Mouse (Mus musculus) thymus, postnatal 25 days (tissue): ENCODE measurements around the gene Sema4c.

ENCODE experiments used
- DNase-seq: peaks from one replicate; pipeline ENCODE4 v3.0.0; 2022

The Sema4c gene

GRCm38 (mm10) chr1:36576991-36577675, 19.0 kb upstream of the Sema4c start:
- DNase-seq, result no peak

DNA sequence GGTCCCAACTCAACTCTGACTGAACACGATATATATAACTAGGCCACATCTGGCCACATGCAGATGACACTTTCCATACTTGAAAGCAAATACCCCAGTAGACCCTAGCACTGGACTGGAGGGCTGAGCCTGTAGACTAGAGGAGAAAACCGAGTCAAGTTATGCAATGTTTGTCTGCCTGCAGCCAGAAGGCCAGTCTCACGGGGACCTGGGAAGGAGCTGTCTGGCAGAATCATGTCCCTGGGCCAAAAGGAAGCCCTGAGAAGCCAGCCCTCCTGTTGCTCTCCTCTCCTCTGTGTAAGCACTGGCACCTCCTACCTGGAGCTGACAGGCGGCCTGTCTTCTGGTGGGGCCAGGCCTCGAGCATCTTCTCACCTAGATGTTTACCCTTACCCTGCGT, 17.2 kb upstream of the Sema4c start:
- no peak for DNase-seq

- DNase-seq, result no peak
These were observed 16.2 kb upstream of the Sema4c start for GRCm38 (mm10) chr1:36574196-36574955.

DNA sequence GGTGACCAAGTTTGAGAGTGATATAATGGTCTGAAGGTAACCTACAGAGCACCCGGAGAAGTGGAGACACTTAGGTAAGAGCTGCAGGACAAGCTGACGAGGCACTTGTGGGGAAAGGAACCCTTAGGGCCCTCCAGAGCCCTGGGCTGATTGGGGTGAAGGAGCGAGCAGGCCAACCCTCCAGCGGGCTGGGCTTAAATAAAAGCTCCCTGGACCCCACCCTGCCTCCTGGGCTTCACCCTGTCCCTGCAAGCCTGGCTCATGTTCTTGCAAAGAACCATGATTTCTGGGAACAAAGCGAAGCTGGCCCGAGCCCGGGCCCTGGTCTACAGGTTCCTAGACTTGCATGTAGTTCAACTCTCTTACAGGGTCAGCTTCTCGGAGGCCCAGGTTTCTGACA, 15.4 kb upstream of the Sema4c start:
- DNase-seq, result no peak

DNA sequence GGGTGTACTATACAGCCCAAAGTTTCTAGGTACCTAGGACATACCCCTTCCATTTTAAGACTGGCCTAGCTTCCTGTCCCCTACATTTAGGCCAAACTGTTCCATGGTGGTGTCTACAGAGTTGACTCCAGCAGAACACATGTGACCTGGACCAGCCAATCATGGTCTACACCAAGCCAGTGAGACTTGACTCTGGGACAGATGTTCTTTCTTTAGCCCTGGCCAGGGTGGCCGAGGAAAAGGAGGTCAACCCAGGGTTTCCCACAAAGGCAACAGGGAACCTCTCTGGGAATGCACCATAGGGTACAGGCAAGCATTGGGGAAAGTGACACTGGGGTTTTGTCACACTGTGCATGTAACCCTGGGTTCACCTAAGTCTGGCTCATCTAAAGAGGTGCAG, 14.6 kb upstream of the Sema4c start:
- DNase-seq, result no peak

DNA sequence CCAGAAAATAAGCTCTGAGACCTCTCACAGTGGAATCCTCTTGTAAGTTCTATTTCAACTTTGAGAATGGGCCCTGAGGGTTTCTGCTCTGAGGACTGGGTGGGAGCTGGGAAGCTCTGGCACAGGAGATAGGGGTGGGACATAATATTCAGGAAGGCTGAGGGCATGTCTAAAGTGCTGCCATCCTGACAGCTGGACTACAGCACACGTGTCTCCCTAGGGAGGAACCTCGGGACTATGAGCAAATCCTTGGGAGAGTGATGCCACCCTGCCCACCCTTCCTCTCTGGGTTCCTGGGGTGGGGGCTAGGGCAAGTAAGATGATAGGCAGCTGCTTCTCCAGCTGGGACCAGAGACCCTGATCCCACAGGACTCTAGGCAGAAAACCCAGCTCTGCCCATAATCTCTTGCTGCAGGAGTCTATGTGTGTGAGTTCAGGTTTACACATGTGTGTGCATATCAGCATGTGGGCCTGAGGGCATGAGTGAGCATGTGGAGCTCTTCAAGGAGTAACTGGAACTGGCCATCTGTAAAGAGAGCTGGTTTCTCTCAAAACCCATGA, 14.1 kb upstream of the Sema4c start:
- DNase-seq, result no peak

- no peak for DNase-seq
These were observed 13.5 kb upstream of the Sema4c start for GRCm38 (mm10) chr1:36571627-36572026.

GRCm38 (mm10) chr1:36570320-36570719, 12.2 kb upstream of the Sema4c start:
- DNase-seq, result no peak

DNA sequence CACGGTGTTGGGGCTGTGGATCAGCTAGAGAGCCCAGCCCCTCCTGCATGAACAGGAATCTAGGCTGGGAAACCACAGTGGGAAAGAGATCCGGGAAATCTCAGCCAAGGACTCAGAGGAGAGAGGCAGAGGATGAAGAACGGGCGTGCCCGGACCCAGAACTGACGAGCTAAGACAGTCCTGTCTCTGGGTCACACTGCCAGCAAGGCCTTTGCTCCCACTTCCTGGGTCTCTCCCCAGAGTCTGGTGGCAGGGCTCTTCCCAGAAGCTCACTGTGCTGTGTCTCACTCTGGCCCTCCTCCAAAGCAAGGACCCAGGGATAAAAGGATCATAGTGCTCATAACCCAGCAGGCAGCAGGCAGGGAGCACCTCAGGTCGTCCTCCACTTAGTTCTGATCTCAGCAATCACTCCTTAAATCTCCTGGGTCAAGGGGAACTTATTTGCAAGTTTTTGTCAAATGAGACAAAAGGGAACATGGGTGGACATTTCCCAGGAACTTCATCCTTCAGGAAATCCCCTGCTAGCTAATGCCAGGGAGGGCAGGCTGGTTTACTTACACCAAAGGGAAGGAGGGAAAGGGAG, 11.6 kb upstream of the Sema4c start:
- no peak for DNase-seq

DNA sequence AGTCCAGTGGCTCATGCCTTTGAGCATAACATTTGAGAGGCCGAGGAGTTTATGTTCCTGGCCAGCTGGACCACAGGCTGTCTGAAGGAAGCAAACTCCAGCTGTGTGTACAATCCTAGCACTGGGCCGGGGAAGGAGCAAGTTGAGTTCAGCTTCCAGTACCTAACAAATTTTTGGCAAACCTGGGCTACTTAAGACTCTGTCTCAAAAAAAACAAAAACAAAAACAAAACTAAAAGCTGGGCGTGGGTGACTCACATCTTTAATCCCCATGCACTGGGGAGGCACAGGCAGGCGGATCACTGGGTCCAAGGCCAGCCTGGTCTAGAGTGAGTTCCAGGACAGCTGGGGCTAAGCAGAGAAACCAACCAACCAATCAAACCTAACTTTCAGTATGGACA, 10.6 kb upstream of the Sema4c start:
- no peak for DNase-seq

- no peak for DNase-seq
These were observed 9.9 kb upstream of the Sema4c start for GRCm38 (mm10) chr1:36567818-36568603.

- no peak for DNase-seq
These were observed 8.3 kb upstream of the Sema4c start for GRCm38 (mm10) chr1:36566425-36566824.

- no peak for DNase-seq
These were observed 6.0 kb upstream of the Sema4c start for GRCm38 (mm10) chr1:36564101-36564500.

DNA sequence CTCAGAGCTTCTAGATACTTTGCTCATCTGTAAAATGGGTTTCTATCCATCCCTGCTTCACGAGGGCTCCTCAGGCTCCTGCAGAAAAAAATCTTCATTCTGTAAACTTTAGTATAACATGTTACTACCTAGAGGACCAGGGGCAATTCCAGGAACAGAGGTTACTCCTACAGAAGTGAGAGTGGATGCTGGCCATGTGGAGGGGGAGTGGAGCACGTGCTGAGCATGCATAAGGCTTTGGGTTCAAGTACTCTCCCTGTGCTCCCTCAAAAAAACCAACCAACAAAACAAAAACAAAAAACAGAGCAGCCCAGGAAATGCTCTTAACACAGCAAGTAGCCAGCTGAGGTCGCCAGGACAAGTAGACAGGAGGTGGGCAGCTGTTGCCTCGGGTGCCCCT, 5.5 kb upstream of the Sema4c start:
- DNase-seq, result no peak

GRCm38 (mm10) chr1:36563197-36563596, 5.0 kb upstream of the Sema4c start:
- no peak for DNase-seq

DNA sequence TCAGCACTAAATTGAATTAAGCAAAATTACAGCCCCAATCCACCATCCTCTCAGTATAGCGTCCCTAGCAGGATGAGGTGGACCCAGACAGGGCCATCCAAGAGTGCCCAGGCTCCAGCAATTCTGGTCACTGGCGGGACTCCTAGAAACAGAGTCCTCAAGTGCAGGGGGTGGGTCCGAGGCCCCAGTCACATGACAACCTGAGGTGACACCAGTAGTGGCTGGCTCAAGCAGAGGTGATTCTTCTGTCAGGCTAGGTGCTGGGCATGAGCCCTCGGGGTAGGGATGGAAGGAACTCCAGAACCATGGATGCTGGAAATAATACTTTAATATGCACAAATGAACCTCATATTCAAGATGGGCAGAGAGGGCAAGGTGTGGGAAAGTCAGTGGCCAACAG, 4.2 kb upstream of the Sema4c start:
- no peak for DNase-seq

- DNase-seq, result no peak
These were observed 2.8 kb upstream of the Sema4c start for GRCm38 (mm10) chr1:36560903-36561302.

DNA sequence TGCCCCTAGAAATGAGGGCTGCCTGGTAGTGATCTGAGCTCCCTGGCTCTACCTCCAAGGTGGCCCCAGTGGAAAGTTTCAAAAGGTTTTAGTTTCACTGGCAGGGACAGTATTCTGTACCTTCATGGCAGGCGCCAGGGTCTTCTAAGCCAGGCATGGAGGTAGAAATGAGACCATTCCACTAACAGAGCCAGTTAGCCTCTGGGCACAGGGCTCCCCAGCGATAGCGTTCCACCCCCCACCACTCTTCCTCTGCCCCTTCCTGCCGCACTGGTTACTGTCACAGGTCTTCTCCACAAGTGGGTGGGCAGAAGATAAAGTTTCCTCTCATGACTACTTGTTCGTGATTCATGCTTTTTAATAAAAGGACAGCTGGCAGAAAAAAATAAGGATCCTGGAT, 1.7 kb upstream of the Sema4c start:
- DNase-seq, result no peak

DNA sequence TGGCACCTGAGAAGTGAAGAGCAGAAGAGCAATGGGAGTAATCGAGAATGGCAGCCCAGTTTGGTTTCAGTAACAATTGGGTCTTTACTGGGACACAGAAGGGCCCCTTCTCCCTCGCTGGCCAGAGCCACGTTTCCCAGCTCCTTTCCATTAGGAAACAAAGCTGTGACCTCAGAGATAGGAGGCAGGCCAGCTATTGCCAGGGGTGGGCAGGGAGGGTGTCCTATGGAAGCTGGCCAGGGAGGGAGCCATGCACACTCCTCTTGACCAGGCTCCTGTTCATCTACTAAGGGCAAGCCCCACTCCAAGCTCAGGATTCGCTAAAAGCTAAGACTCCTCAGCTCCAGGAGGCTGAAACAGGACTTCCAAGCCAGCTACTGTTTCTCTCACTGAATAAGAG, 1.1 kb upstream of the Sema4c start:
- DNase-seq, result no peak

GRCm38 (mm10) chr1:36557457-36558011, 615 bp downstream of the Sema4c start:
- no peak for DNase-seq

DNA sequence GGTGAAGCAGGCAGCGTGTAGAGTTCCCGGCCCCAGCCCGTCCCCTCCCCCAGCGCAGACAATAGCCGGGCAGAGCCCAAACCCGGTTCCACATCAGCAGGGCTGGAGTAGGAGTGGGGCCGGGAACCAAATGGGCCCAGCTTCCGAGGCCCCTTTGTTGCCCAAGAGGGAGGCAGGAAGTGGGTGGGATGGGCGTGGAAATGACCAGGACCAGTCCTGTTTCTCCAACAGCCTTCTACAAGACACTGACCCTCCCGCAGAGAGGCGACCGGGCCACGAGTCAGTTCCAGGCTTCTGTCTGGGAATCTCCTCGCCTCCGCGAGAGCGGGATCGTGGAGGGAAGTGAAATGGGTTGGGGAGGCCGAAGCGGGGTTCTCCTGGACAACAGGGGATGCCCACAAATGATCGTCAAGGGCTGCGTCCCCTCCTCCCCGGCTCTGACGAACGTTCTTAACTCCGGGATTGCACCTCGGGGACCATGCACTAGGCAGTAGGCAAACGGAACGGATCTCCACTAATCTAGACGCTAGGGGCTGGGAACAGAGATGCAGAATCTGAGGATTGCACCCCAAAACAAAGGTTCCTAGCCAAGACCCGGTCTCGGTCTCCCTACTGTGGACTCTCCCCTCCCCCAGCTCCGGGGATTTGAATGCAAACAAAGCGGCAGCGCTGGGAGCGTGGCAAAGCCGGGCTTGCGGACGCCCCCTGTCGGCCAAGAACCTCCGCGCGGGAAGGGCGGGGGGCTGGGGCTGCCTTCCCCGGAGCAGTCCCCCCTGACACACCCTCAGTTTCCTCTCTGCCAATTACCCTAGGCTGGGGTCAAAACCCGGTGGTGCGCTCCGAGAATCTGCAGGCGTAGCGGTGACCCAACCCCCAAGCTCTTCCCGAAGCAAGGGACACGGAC, 1.3 kb downstream of the Sema4c start:
- peak; percentile 93 for DNase-seq
